Mouse (Mus musculus) liver, adult 2 months (tissue): ENCODE results near the gene Arhgap45. TPM values are rescaled to one million over a fixed set of nuclear protein-coding genes. Genes with fewer than 3 reads are reported as not detected.

Experiments
- DNase-seq: peaks from one replicate; pipeline ENCODE4 v3.0.0-alpha.2; 2011; ENCODE audit warnings: low read depth, low spot score; ENCODE audit errors: extremely low read depth
- H3K27ac ChIP-seq: fragments of 200-500 bp; replicated peaks from 2 replicates; pipeline ENCODE4 v1.5.1; 2012; ENCODE audit warnings: low read depth, mild to moderate bottlenecking, control low read depth, inconsistent platforms, low read length; ENCODE audit not compliant: insufficient read depth
- H3K27me3 ChIP-seq: fragments of 200-500 bp; 2 replicates; pipeline ENCODE4 v1.6.1; 2012; ENCODE audit warnings: mild to moderate bottlenecking, moderate library complexity, low read length, inconsistent platforms; ENCODE audit not compliant: control insufficient read depth, insufficient read depth
- H3K36me3 ChIP-seq: fragments of 200-500 bp; 2 replicates; pipeline ENCODE4 v1.6.1; 2012; ENCODE audit warnings: low read length, inconsistent platforms; ENCODE audit not compliant: control insufficient read depth, insufficient read depth
- H3K4me1 ChIP-seq: fragments of 200-500 bp; 2 replicates; pipeline ENCODE4 v1.6.1; 2011; ENCODE audit warnings: low read length; ENCODE audit not compliant: control insufficient read depth, insufficient read depth
- H3K4me3 ChIP-seq: fragments of 200-500 bp; 2 replicates; pipeline ENCODE4 v1.5.1; 2011; ENCODE audit warnings: low read depth, mild to moderate bottlenecking, control low read depth, low read length, moderate library complexity; ENCODE audit not compliant: insufficient read depth
- H3K79me2 ChIP-seq: fragments of 200-500 bp; 2 replicates; pipeline ENCODE4 v1.6.1; 2012; ENCODE audit warnings: inconsistent platforms, mild to moderate bottlenecking, low read length, moderate library complexity; ENCODE audit not compliant: control insufficient read depth, insufficient read depth
- H3K9ac ChIP-seq: fragments of 200-500 bp; 2 replicates; pipeline ENCODE4 v1.6.1; 2012; ENCODE audit warnings: low read depth, mild to moderate bottlenecking, control low read depth, inconsistent platforms, low read length
- CTCF ChIP-seq: fragments of 200-500 bp; IDR thresholded peaks from 2 replicates; pipeline ENCODE4 v1.5.1; 2011; ENCODE audit warnings: low read depth, low read length, control low read depth
- POLR2A ChIP-seq: fragments of 200-500 bp; IDR thresholded peaks from 2 replicates; pipeline ENCODE4 v1.6.1; 2011; ENCODE audit warnings: low read length, control low read depth; ENCODE audit not compliant: insufficient read depth; ENCODE audit errors: extremely low read depth
- WGBS: fragments of 180-500 bp; shearing (Covaris S2); methylation state at CpG from one replicate; pipeline ENCODE4 v1.1.7; 2018; 5-methylcytosine and 5-hydroxymethylcytosine counted together
- polyA plus RNA-seq: library from polyadenylated mRNA; depleted of rRNA; stranded (reverse); fragments of >200 nt; gene quantifications from 2 replicates; pipeline ENCODE4 v1.2.3, GENCODE M21; 2012
- total RNA-seq: library from RNA; depleted of rRNA; stranded (reverse); fragments of >200 nt; gene quantifications from 2 replicates; pipeline ENCODE4 v1.2.3, GENCODE M21; 2014

Arhgap45 gene
- total and polyA plus RNA-seq, 2 experiments: 4.5 to 10.9 TPM

DNA sequence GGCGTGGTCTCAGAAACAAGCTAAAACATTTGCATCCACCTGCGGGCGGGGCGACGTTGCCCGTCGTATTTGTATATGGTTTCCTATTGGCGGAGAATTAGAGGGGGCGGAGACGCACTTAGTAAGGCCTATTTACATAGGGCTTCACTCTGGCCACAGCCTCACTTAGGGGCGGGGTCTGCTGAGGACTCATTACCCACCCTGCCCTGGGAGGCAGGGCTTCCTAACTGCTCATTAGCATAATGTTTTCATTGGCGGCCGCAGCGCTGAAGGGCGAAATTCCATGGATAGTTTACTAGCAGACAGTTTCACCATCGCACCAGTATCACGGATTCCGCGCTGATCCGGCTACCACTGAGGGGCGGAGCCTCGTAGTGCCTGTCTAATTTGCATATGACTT, 31.6 kb upstream of the Arhgap45 start:
- H3K4me3 ChIP-seq: peak overlapping the region; percentile 90
- H3K27ac ChIP-seq: peak overlapping the region; percentile 85
- no peak for TF ChIP-seq POLR2A
- TF ChIP-seq CTCF: no peak
- peak overlapping the region; percentile 55 for H3K9ac ChIP-seq
- peaks cover 21% of the 10 kb centered on the region for H3K4me1 ChIP-seq
- under 1% methylated on average over 22 of the region's 22 CpGs for WGBS
- no peaks in the 10 kb centered on the region for H3K36me3 ChIP-seq
- H3K79me2 ChIP-seq: peaks cover 24% of the 10 kb centered on the region; the same call in 1 of the 2 replicates
- 0 out of 2 replicates have a peak, but pooled peaks cover 2% of the 10 kb centered on the region for H3K27me3 ChIP-seq
- peak; percentile 98 for DNase-seq

- 5% methylated on average over 35 of the region's 35 CpGs for WGBS
- 0 out of 2 replicates have a peak, but pooled peaks cover 2% of the 10 kb centered on the region for H3K27me3 ChIP-seq
- peaks cover 24% of the 10 kb centered on the region; the same call in 1 of the 2 replicates for H3K79me2 ChIP-seq
- peak overlapping the region; percentile 63 for H3K9ac ChIP-seq
- H3K36me3 ChIP-seq: no peaks in the 10 kb centered on the region
- H3K4me1 ChIP-seq: peaks cover 21% of the 10 kb centered on the region
- no peak for TF ChIP-seq CTCF
- peak; percentile 75 for DNase-seq
- peak overlapping the region; percentile 72 for H3K27ac ChIP-seq
- peak overlapping the region; percentile 45 for H3K4me3 ChIP-seq
Measured at GRCm38 (mm10) chr10:79985334-79986231, 30.9 kb upstream of the Arhgap45 start.

GRCm38 (mm10) chr10:79986232-79986878, 30.1 kb upstream of the Arhgap45 start:
- peak overlapping the region; percentile 72 for H3K27ac ChIP-seq
- no peaks in the 10 kb centered on the region for H3K36me3 ChIP-seq
- TF ChIP-seq POLR2A (no peak), CTCF (no peak)
- H3K4me1 ChIP-seq: peaks cover 21% of the 10 kb centered on the region
- WGBS: 25% methylated on average over 6 of the region's 6 CpGs
- DNase-seq: no peak
- 0 out of 2 replicates have a peak, but pooled peaks cover 2% of the 10 kb centered on the region for H3K27me3 ChIP-seq
- H3K4me3 ChIP-seq: no peak overlapping the region
- H3K79me2 ChIP-seq: peaks cover 19% of the 10 kb centered on the region; the same call in 1 of the 2 replicates
- H3K9ac ChIP-seq: no peak overlapping the region

GRCm38 (mm10) chr10:79986963-79987362, 29.5 kb upstream of the Arhgap45 start:
- TF ChIP-seq CTCF (peak; percentile 86), POLR2A (no peak)
- Histone ChIP-seq H3K27ac (peak overlapping the region; percentile 4; the same call in 1 of the 2 replicates), H3K36me3 (no peaks in the 10 kb centered on the region), H3K4me1 (peaks cover 21% of the 10 kb centered on the region), H3K79me2 (peaks cover 13% of the 10 kb centered on the region; the same call in 1 of the 2 replicates), H3K27me3 (0 out of 2 replicates have a peak, but pooled peaks cover 2% of the 10 kb centered on the region), H3K9ac (no peak overlapping the region), H3K4me3 (no peak overlapping the region)
- 2% methylated on average over 11 of the region's 11 CpGs for WGBS
- DNase-seq: peak; percentile 47

DNA sequence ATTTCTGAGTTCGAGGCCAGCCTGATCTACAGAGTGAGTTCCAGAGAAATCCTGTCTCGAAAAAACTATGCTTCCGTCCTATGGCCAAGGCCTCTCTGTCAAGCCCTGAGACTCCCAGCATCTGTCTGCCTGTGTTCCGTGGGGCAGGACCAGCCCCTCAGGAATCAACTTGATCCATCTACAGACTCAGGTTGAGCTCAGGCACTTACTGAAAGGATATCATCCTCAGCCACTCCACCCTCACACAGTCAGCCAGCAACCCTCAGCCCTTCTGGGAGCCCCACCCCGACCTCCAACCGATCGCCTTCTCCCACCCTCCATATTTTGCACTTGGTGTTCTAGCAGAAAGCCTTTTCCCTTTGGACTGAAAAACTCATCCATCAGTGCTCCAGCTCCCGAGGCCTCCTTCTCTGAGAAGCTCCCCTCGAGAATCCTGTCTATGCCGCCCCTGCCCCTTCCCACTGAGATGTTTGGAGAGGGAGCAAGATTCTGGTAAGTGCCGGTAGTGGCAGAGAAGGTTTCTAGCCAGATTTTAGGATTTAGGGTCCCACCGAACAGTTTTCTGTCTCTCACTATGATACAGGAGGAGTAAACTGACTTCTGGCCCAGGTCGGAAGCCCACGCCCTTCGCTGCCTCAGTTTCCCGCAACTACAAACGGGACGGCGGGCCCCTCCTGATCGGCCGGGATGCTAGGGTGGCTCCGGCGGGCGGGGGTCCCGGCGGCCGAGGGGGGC, 28.5 kb upstream of the Arhgap45 start:
- no peak for DNase-seq
- H3K27ac ChIP-seq: peak overlapping the region; percentile 47
- H3K36me3 ChIP-seq: no peaks in the 10 kb centered on the region
- no peak for TF ChIP-seq POLR2A
- TF ChIP-seq CTCF: no peak
- H3K4me3 ChIP-seq: peak overlapping the region; percentile 62
- H3K27me3 ChIP-seq: 0 out of 2 replicates have a peak, but pooled peaks cover 2% of the 10 kb centered on the region
- H3K9ac ChIP-seq: peak overlapping the region; percentile 47
- 22% methylated on average over 27 of the region's 27 CpGs for WGBS
- peaks cover 6% of the 10 kb centered on the region; the same call in 1 of the 2 replicates for H3K79me2 ChIP-seq
- H3K4me1 ChIP-seq: peaks cover 14% of the 10 kb centered on the region
